Mouse (Mus musculus) bone marrow macrophage, adult 2 months (primary cell): Measurements from ENCODE around the gene Chmp6. TPM values are rescaled to one million over a fixed set of nuclear protein-coding genes. Genes with fewer than 3 reads are reported as not detected.
A peak's percentile ranks its signal among the peaks of the same experiment; 100 is the strongest.

ENCODE experiments used
- H3K27ac ChIP-seq: 2 replicates; pipeline ENCODE4 v1.5.1; 2012; ENCODE audit warnings: low read depth, low read length; ENCODE audit not compliant: insufficient read depth
- H3K4me1 ChIP-seq: 2 replicates; pipeline ENCODE4 v1.6.1; 2012; ENCODE audit warnings: low read length; ENCODE audit not compliant: control insufficient read depth, insufficient read depth
- H3K4me3 ChIP-seq: 2 replicates; pipeline ENCODE4 v1.5.1; 2012; ENCODE audit warnings: mild to moderate bottlenecking, low read length, moderate library complexity; ENCODE audit not compliant: insufficient read depth
- CTCF ChIP-seq: IDR thresholded peaks from 2 replicates; pipeline ENCODE4 v1.5.1; 2012; ENCODE audit warnings: low read depth, mild to moderate bottlenecking, low read length, moderate library complexity
- POLR2A ChIP-seq: IDR thresholded peaks from 2 replicates; pipeline ENCODE4 v1.6.1; 2012; ENCODE audit warnings: mild to moderate bottlenecking, low read depth, low read length, borderline replicate concordance
- polyA plus RNA-seq: library from polyadenylated mRNA; stranded (reverse); fragments of >200 nt; gene quantifications from 2 replicates; pipeline ENCODE4 v1.2.4, GENCODE M21; 2012; ENCODE audit not compliant: missing spikeins, insufficient read depth, insufficient read length

Chmp6 gene
- polyA plus RNA-seq, 1 experiment, result 34.0 TPM

- Histone ChIP-seq H3K27ac (no peak overlapping the region), H3K4me1 (0 out of 2 replicates have a peak, but pooled peaks cover 2% of the 10 kb centered on the region), H3K4me3 (no peak overlapping the region)
- TF ChIP-seq POLR2A (no peak), CTCF (no peak)
These were observed 29.6 kb upstream of the Chmp6 start for GRCm38 (mm10) chr11:119883646-119884045.

GRCm38 (mm10) chr11:119889966-119890365, 23.3 kb upstream of the Chmp6 start:
- no peak overlapping the region for H3K4me3 ChIP-seq
- H3K27ac ChIP-seq, result no peak overlapping the region
- no peak for TF ChIP-seq CTCF
- no peak for TF ChIP-seq POLR2A
- no peaks in the 10 kb centered on the region for H3K4me1 ChIP-seq

GRCm38 (mm10) chr11:119891601-119892215, 21.5 kb upstream of the Chmp6 start:
- H3K4me3 ChIP-seq, result no peak overlapping the region
- no peaks in the 10 kb centered on the region for H3K4me1 ChIP-seq

GRCm38 (mm10) chr11:119893667-119894236, 19.5 kb upstream of the Chmp6 start:
- no peak for TF ChIP-seq CTCF
- TF ChIP-seq POLR2A, result no peak
- Histone ChIP-seq H3K27ac (no peak overlapping the region), H3K4me1 (no peaks in the 10 kb centered on the region), H3K4me3 (no peak overlapping the region)

More at GRCm38 (mm10) chr11:119891601-119892215, 21.5 kb upstream of the Chmp6 start:
- no peak overlapping the region for H3K27ac ChIP-seq
- TF ChIP-seq CTCF (no peak), POLR2A (no peak)

- Histone ChIP-seq H3K4me1 (no peaks in the 10 kb centered on the region), H3K27ac (no peak overlapping the region), H3K4me3 (no peak overlapping the region)
- TF ChIP-seq CTCF, result no peak
- TF ChIP-seq POLR2A, result no peak
These were observed 18.6 kb upstream of the Chmp6 start for GRCm38 (mm10) chr11:119894634-119895033.

- Histone ChIP-seq H3K4me1 (no peaks in the 10 kb centered on the region), H3K4me3 (no peak overlapping the region), H3K27ac (no peak overlapping the region)
- no peak for TF ChIP-seq CTCF
- no peak for TF ChIP-seq POLR2A
These were observed 16.2 kb upstream of the Chmp6 start for GRCm38 (mm10) chr11:119897041-119897440.

- no peak overlapping the region for H3K27ac ChIP-seq
- TF ChIP-seq CTCF, result no peak
- TF ChIP-seq POLR2A, result no peak
- H3K4me1 ChIP-seq, result no peaks in the 10 kb centered on the region
- H3K4me3 ChIP-seq, result no peak overlapping the region
These were observed 14.3 kb upstream of the Chmp6 start for GRCm38 (mm10) chr11:119898976-119899375.

- H3K27ac ChIP-seq, result no peak overlapping the region
- no peaks in the 10 kb centered on the region for H3K4me1 ChIP-seq
- TF ChIP-seq CTCF, result no peak
- no peak for TF ChIP-seq POLR2A
- no peak overlapping the region for H3K4me3 ChIP-seq
These were observed 12.1 kb upstream of the Chmp6 start for GRCm38 (mm10) chr11:119901174-119901573.

GRCm38 (mm10) chr11:119902891-119903290, 10.3 kb upstream of the Chmp6 start:
- no peak overlapping the region for H3K4me3 ChIP-seq
- TF ChIP-seq CTCF (no peak), POLR2A (no peak)
- no peaks in the 10 kb centered on the region for H3K4me1 ChIP-seq
- H3K27ac ChIP-seq, result no peak overlapping the region

GRCm38 (mm10) chr11:119904621-119905286, 8.5 kb upstream of the Chmp6 start:
- no peak for TF ChIP-seq POLR2A
- peak; percentile 93 for TF ChIP-seq CTCF
- Histone ChIP-seq H3K4me3 (no peak overlapping the region), H3K27ac (no peak overlapping the region), H3K4me1 (no peaks in the 10 kb centered on the region)
